Mouse (Mus musculus) thymus, postnatal 14 days (tissue): ENCODE results near the gene Tmem175.
A peak's percentile ranks its signal among the peaks of the same experiment; 100 is the strongest.

ENCODE experiments used
- DNase-seq: peaks from one replicate; pipeline ENCODE4 v3.0.0; 2021

Tmem175 gene

GRCm38 (mm10) chr5:108654444-108654990, 24.9 kb downstream of the Tmem175 start:
- no peak for DNase-seq

GRCm38 (mm10) chr5:108655381-108655780, 25.8 kb downstream of the Tmem175 start:
- DNase-seq = no peak

- DNase-seq = no peak
Observed at GRCm38 (mm10) chr5:108655891-108656650, 26.5 kb downstream of the Tmem175 start.

- DNase-seq = no peak
Observed at GRCm38 (mm10) chr5:108657406-108657805, 27.8 kb downstream of the Tmem175 start.

- DNase-seq = no peak
Observed at GRCm38 (mm10) chr5:108658611-108659010, 29.0 kb downstream of the Tmem175 start.

- DNase-seq = no peak
Observed at GRCm38 (mm10) chr5:108659698-108660631, 30.4 kb downstream of the Tmem175 start, which contains the start of gene Idua. Gene Idua (plus strand): TSS chr5:108660331.

- DNase-seq = peak; percentile 92
Observed at GRCm38 (mm10) chr5:108660632-108661268, 31.2 kb downstream of the Tmem175 start.

GRCm38 (mm10) chr5:108662772-108663171, 33.2 kb downstream of the Tmem175 start:
- DNase-seq = no peak

GRCm38 (mm10) chr5:108665066-108665465, 35.5 kb downstream of the Tmem175 start:
- no peak for DNase-seq

- no peak for DNase-seq
Observed at GRCm38 (mm10) chr5:108667370-108667769, 37.8 kb downstream of the Tmem175 start.

- no peak for DNase-seq
Observed at GRCm38 (mm10) chr5:108668387-108668932, 38.9 kb downstream of the Tmem175 start.

- DNase-seq = peak; percentile 86
Observed at GRCm38 (mm10) chr5:108668977-108669936, 39.7 kb downstream of the Tmem175 start, which contains the start of gene Dgkq. Gene Dgkq (minus strand): TSS chr5:108669672.

- no peak for DNase-seq
Observed at GRCm38 (mm10) chr5:108669986-108670385, 40.4 kb downstream of the Tmem175 start.

GRCm38 (mm10) chr5:108670785-108671184, 41.2 kb downstream of the Tmem175 start:
- peak; percentile 70 for DNase-seq

GRCm38 (mm10) chr5:108671757-108672156, 42.2 kb downstream of the Tmem175 start:
- DNase-seq = no peak

GRCm38 (mm10) chr5:108674624-108675023, 45.1 kb downstream of the Tmem175 start:
- DNase-seq = no peak

- DNase-seq = no peak
Observed at GRCm38 (mm10) chr5:108675251-108675816, 45.8 kb downstream of the Tmem175 start, which contains the start of gene Slc26a1. Gene Slc26a1 (minus strand): TSS chr5:108675569.

- no peak for DNase-seq
Observed at GRCm38 (mm10) chr5:108676772-108677498, 47.4 kb downstream of the Tmem175 start.

- DNase-seq = no peak
Observed at GRCm38 (mm10) chr5:108677605-108678295, 48.2 kb downstream of the Tmem175 start.
